Mouse (Mus musculus) spleen, adult 2 months (tissue): ENCODE results near the gene Emc3. TPM values are rescaled to one million over a fixed set of nuclear protein-coding genes. Genes with fewer than 3 reads are reported as not detected.

Source experiments
- DNase-seq, 2 experiments: peaks; one replicate each; pipeline versions ENCODE4 v3.0.0 to v3.0.0-alpha.2; 2012 to 2021; ENCODE audit warnings: low spot score in 2 of 2, low read depth in 1 of 2
- H3K27ac ChIP-seq: fragments of 200-500 bp; 2 replicates; pipeline ENCODE4 v1.5.1; 2012; ENCODE audit warnings: low read length, inconsistent platforms; ENCODE audit not compliant: insufficient read depth
- H3K27me3 ChIP-seq: fragments of 200-500 bp; 2 replicates; pipeline ENCODE4 v1.6.1; 2012; ENCODE audit warnings: mild to moderate bottlenecking, moderate library complexity, low read length, inconsistent platforms; ENCODE audit not compliant: control insufficient read depth, insufficient read depth
- H3K36me3 ChIP-seq: fragments of 200-500 bp; 2 replicates; pipeline ENCODE4 v1.6.1; 2012; ENCODE audit warnings: mild to moderate bottlenecking, low read length, inconsistent platforms; ENCODE audit not compliant: control insufficient read depth, insufficient read depth
- H3K4me1 ChIP-seq: fragments of 200-500 bp; 2 replicates; pipeline ENCODE4 v1.6.1; 2011; ENCODE audit warnings: inconsistent platforms; ENCODE audit not compliant: control insufficient read depth, insufficient read depth, insufficient read length
- H3K4me3 ChIP-seq: fragments of 200-500 bp; 2 replicates; pipeline ENCODE4 v1.5.1; 2011; ENCODE audit warnings: mild to moderate bottlenecking, inconsistent platforms; ENCODE audit not compliant: insufficient read depth, insufficient read length; ENCODE audit errors: extremely low read depth
- CTCF ChIP-seq: fragments of 200-500 bp; IDR thresholded peaks from 2 replicates; pipeline ENCODE4 v1.5.1; 2011; ENCODE audit warnings: mild to moderate bottlenecking, inconsistent platforms; ENCODE audit not compliant: insufficient read depth, insufficient read length, insufficient replicate concordance; ENCODE audit errors: extremely low read depth
- POLR2A ChIP-seq: fragments of 200-500 bp; IDR thresholded peaks from 2 replicates; pipeline ENCODE4 v1.6.1; 2011; ENCODE audit warnings: low read depth, low read length, inconsistent platforms
- WGBS: fragments of 180-500 bp; shearing (Covaris S2); methylation state at CpG from one replicate; pipeline ENCODE4 v1.1.7; 2018; 5-methylcytosine and 5-hydroxymethylcytosine counted together
- polyA plus RNA-seq: library from polyadenylated mRNA; depleted of rRNA; stranded (reverse); fragments of >200 nt; gene quantifications from 2 replicates; pipeline ENCODE4 v1.2.3, GENCODE M21; 2012; rRNA removed

Gene Emc3
- polyA plus RNA-seq, 1 experiment, result 18.2 TPM

DNA sequence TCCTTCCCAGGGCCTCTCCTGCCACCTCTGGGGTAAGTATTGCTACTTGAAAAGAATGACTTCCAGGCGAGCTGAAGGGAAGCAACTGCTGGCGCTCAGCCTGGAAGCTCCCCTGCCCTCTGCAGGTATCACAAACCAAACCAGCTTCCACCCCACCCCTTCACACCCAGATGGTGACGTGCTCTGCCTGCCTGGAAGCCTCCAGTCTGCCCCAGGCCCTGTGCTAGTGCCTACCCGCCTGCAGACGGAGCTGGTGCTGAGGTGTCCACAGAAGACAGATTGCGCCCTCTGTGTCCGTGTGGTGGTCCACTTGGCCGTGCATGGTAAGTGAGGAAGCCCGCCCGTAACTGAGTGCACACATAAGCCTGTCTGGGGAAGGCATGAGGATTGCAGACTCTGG, 59.4 kb downstream of the Emc3 start:
- no peaks in the 10 kb centered on the region for H3K36me3 ChIP-seq

GRCm38 (mm10) chr6:113471297-113471936, 60.0 kb downstream of the Emc3 start, which contains the start of gene Il17rc:
Gene Il17rc, plus strand, starts transcription at chr6:113471427.
- Histone ChIP-seq H3K4me1 (peaks cover 4% of the 10 kb centered on the region; the same call in 1 of the 2 replicates), H3K36me3 (no peaks in the 10 kb centered on the region), H3K27me3 (no peaks in the 10 kb centered on the region), H3K27ac (no peak within 1 kb of the TSS), H3K4me3 (peak within 1 kb of the TSS; percentile 19; the same call in 1 of the 2 replicates)
- WGBS, result 82% methylated on average over 12 of the region's 12 CpGs
- no peak for TF ChIP-seq CTCF
- no peak for TF ChIP-seq POLR2A
- no peak for DNase-seq

More for the DNA sequence above, 59.4 kb downstream of the Emc3 start:
- Histone ChIP-seq H3K4me1 (peaks cover 4% of the 10 kb centered on the region; the same call in 1 of the 2 replicates), H3K4me3 (no peak overlapping the region), H3K27ac (no peak overlapping the region), H3K27me3 (no peaks in the 10 kb centered on the region)
- DNase-seq, result no peak
- TF ChIP-seq CTCF (no peak), POLR2A (no peak)
- 80% methylated on average over 10 of the region's 10 CpGs for WGBS

GRCm38 (mm10) chr6:113469432-113469831, 62.0 kb downstream of the Emc3 start:
- H3K27me3 ChIP-seq, result no peaks in the 10 kb centered on the region
- WGBS, result 12% methylated on average over 31 of the region's 31 CpGs
- no peak for TF ChIP-seq POLR2A
- peak; percentile 79 for TF ChIP-seq CTCF
- peak in 1 of 2 experiments; percentile 64 for DNase-seq
- H3K27ac ChIP-seq, result no peak overlapping the region
- peak overlapping the region; percentile 44 for H3K4me3 ChIP-seq
- peaks cover 4% of the 10 kb centered on the region; the same call in 1 of the 2 replicates for H3K4me1 ChIP-seq
- no peaks in the 10 kb centered on the region for H3K36me3 ChIP-seq

GRCm38 (mm10) chr6:113469021-113469420, 62.4 kb downstream of the Emc3 start:
- WGBS, result 9% methylated on average over 9 of the region's 9 CpGs
- H3K36me3 ChIP-seq, result no peaks in the 10 kb centered on the region
- peaks cover 4% of the 10 kb centered on the region; the same call in 1 of the 2 replicates for H3K4me1 ChIP-seq
- peak; percentile 59 to 66 for DNase-seq
- no peaks in the 10 kb centered on the region for H3K27me3 ChIP-seq
- peak overlapping the region; percentile 44 for H3K4me3 ChIP-seq
- no peak for TF ChIP-seq POLR2A
- TF ChIP-seq CTCF, result peak; percentile 66; the same call in 1 of the 2 replicates
- no peak overlapping the region for H3K27ac ChIP-seq

- Histone ChIP-seq H3K27ac (no peak overlapping the region), H3K36me3 (no peaks in the 10 kb centered on the region), H3K4me3 (no peak overlapping the region), H3K4me1 (peaks cover 4% of the 10 kb centered on the region; the same call in 1 of the 2 replicates), H3K27me3 (no peaks in the 10 kb centered on the region)
- TF ChIP-seq POLR2A (no peak), CTCF (no peak)
- WGBS, result 65% methylated on average over 3 of the region's 3 CpGs
- no peak for DNase-seq
Observed at GRCm38 (mm10) chr6:113468512-113468911, 62.9 kb downstream of the Emc3 start.

DNA sequence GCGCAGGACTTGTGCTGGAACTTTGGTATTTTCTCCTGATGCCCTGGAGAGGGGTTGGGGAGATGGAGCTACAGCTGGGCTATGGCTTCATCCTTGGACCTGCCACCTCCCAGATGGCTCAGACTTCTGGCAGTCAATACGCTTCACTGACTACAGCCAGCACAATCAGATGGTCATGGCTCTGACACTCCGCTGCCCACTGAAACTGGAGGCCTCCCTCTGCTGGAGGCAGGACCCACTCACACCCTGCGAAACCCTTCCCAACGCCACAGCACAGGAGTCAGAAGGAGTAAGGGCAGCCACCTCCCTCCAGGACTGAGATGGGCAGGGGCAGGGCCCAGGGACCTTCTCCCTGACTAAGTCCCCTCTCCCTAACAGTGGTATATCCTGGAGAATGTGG, 65.8 kb downstream of the Emc3 start:
- peaks cover 4% of the 10 kb centered on the region; the same call in 1 of the 2 replicates for H3K4me1 ChIP-seq
- H3K27me3 ChIP-seq, result no peaks in the 10 kb centered on the region
- no peak overlapping the region for H3K27ac ChIP-seq
- TF ChIP-seq CTCF (no peak), POLR2A (no peak)
- DNase-seq, result no peak
- WGBS, result 82% methylated on average over 5 of the region's 5 CpGs
- no peak overlapping the region for H3K4me3 ChIP-seq
- no peaks in the 10 kb centered on the region for H3K36me3 ChIP-seq

Other genes starting within 250 kb of the Emc3 start
- gene Cpne9, start 249.3 kb downstream of the Emc3 start, polyA plus RNA-seq, result 0.13 and 0.23 TPM in 2 replicates
- 24.2 and 26.3 TPM in 2 replicates for gene Brpf1, start 224.5 kb downstream of the Emc3 start, polyA plus RNA-seq
- 13.0 and 14.8 TPM in 2 replicates for gene Ogg1, start 204.7 kb downstream of the Emc3 start, polyA plus RNA-seq
- gene Camk1, start 187.7 kb downstream of the Emc3 start, polyA plus RNA-seq, result 21.0 and 22.6 TPM in 2 replicates
- 17.1 and 22.1 TPM in 2 replicates for gene Tada3, start 153.8 kb downstream of the Emc3 start, polyA plus RNA-seq
- 87.2 and 94.8 TPM in 2 replicates for gene Arpc4, start 153.5 kb downstream of the Emc3 start, polyA plus RNA-seq
- 20.9 and 21.2 TPM in 2 replicates for gene Ttll3, start 142.4 kb downstream of the Emc3 start, polyA plus RNA-seq
- 29.2 and 53.2 TPM in 2 replicates for gene Rpusd3, start 112.3 kb downstream of the Emc3 start, polyA plus RNA-seq
- 4.7 and 7.8 TPM in 2 replicates for gene Cidec, start 95.9 kb downstream of the Emc3 start, polyA plus RNA-seq
- gene Jagn1, start 89.1 kb downstream of the Emc3 start, polyA plus RNA-seq, result 32.2 and 33.6 TPM in 2 replicates
- 0.61 and 1.3 TPM in 2 replicates for gene Il17re, start 73.2 kb downstream of the Emc3 start, polyA plus RNA-seq
- gene Il17rc, start 60.2 kb downstream of the Emc3 start, polyA plus RNA-seq, result 10.9 and 12.4 TPM in 2 replicates
- gene Creld1, start 48.4 kb downstream of the Emc3 start, polyA plus RNA-seq, result 7.8 and 8.4 TPM in 2 replicates
- 0.04 TPM in 2 replicates for gene Prrt3, start 29.7 kb downstream of the Emc3 start, polyA plus RNA-seq
- 2.3 and 2.8 TPM in 2 replicates for gene Fancd2, start within 50 bp of the Emc3 start, polyA plus RNA-seq
- not detected in 2 replicates for gene Fancd2os, start 69.1 kb upstream of the Emc3 start, polyA plus RNA-seq
- 97.5 and 107 TPM in 2 replicates for gene Brk1, start 73.1 kb upstream of the Emc3 start, polyA plus RNA-seq
- gene Vhl, start 92.3 kb upstream of the Emc3 start, polyA plus RNA-seq, result 18.7 and 19.3 TPM in 2 replicates
- gene Irak2, start 106.8 kb upstream of the Emc3 start, polyA plus RNA-seq, result 42.4 and 56.2 TPM in 2 replicates
- 24.3 and 27.4 TPM in 2 replicates for gene Tatdn2, start 165.4 kb upstream of the Emc3 start, polyA plus RNA-seq
- gene Ghrl, start 188.2 kb upstream of the Emc3 start, polyA plus RNA-seq, result 0.54 TPM in 1 of 2 replicates, not detected in the other
- gene Sec13, start 209.1 kb upstream of the Emc3 start, polyA plus RNA-seq, result 80.0 and 81.8 TPM in 2 replicates